Mouse (Mus musculus) v-Abl transformed pro-B cells (cell line): ENCODE measurements around the gene Apoc4.

Experiments used
- in situ Hi-C, 2 experiments: fragments of 400-800 bp; cut with MboI; formaldehyde crosslinking; loops; one replicate each; pipeline ENCODE4 v1.15.1; 2025; ENCODE audit not compliant: unreplicated experiment in 2 of 2

The Apoc4 gene

DNA sequence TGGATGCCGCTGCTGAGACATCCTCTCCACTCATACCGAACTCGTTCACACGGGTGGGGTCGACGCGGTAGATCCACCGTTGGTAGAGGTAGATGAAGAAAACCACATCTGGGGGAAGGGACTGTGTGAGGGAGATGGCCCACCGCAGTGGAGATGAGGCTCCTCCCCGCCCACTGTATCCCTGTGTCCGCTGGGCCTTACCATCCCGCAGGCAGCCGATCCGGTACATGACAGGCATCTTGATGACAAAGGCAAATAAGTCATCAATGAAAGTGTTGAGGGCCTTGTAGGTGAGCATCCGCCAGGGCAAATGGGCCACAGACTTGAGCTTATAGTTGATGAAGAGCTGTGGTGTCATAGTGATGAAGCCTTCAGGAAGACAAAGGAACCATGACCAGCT lies 47.4 kb downstream of the Apoc4 start:
- in situ Hi-C loops, result no loop called here

DNA sequence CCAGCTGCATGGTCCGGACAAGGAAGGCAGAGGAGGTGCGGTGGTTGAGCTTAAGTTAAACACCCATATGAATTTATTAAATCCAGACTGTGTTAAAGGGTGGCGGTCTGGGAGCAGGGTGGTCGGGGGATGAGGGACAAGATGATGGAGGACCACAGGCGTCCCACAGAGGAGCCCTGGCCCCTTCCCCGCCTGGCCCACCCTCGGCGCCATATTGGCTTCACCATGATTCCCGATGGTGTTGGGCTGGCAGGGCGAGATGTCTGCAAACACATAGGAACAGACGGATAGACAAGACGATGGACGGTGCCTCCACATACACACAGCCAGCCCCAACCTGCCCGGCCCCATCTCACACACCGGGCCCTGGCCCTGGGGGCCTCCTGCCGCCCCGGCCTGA lies 48.1 kb downstream of the Apoc4 start:
- in situ Hi-C loops, result no loop called here

DNA sequence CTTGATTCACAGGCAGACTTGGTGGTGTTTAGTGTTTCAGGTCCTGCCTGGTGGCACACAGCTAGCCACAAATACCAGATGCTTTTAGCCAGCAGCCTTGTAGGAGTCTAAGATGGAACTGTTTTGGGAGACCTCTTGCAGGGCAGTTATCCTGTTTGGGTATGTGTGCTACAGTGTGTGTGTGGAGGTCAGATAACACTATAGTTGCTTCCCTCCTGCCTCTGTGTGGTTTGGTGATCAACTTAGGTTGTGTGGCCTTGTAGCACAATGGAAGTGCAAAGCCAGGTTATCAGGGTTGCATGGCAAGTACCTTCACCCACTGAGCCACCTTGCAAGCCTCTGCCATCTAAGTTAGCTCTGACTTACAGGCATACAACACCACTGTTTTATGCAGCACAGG lies 48.6 kb downstream of the Apoc4 start:
- in situ Hi-C loops, result no loop called here

GRCm38 (mm10) chr7:19632275-19632674 lies 49.0 kb downstream of the Apoc4 start:
- in situ Hi-C loops, result no loop called here

DNA sequence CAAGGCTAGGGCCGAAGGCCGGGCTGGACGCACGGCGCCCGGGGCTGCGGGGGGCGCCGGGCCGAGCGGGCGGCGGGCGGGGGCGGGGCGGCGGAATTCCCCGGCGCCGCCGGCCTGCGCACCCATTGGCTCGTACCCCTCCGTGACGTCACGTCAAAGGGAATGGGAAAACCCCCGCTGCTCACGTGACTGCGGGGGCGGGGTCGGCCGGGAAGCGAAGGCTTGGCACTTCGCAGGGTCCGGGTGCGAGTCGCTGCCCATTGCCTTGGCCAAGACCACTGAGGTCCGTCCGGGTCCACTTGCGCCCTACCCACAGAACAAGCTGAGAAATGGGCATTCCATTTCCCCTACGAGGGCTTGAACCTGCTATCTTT lies 51.9 kb downstream of the Apoc4 start, which contains the start of gene Relb:
TSS of gene Relb (minus strand) at position 78 of the 374 bp plus-strand sequence.
- in situ Hi-C loops, result no loop called here

- in situ Hi-C loops, result no loop called here
Measured at GRCm38 (mm10) chr7:19628536-19629360, 52.5 kb downstream of the Apoc4 start.

GRCm38 (mm10) chr7:19628192-19628535 lies 53.1 kb downstream of the Apoc4 start:
- in situ Hi-C loops, result no loop called here
